Mouse (Mus musculus) CD8-positive naive resting alpha-beta T cell, adult 57 days (primary cell): ENCODE data around the gene Kpna2. TPM values are rescaled to one million over a fixed set of nuclear protein-coding genes. Genes with fewer than 3 reads are reported as not detected.

Source experiments
- total RNA-seq: library from RNA; stranded (reverse); gene quantifications from one replicate; pipeline ENCODE4 v1.2.4, GENCODE M21; 2023

Kpna2 gene
- total RNA-seq, result 10.6 TPM

DNA sequence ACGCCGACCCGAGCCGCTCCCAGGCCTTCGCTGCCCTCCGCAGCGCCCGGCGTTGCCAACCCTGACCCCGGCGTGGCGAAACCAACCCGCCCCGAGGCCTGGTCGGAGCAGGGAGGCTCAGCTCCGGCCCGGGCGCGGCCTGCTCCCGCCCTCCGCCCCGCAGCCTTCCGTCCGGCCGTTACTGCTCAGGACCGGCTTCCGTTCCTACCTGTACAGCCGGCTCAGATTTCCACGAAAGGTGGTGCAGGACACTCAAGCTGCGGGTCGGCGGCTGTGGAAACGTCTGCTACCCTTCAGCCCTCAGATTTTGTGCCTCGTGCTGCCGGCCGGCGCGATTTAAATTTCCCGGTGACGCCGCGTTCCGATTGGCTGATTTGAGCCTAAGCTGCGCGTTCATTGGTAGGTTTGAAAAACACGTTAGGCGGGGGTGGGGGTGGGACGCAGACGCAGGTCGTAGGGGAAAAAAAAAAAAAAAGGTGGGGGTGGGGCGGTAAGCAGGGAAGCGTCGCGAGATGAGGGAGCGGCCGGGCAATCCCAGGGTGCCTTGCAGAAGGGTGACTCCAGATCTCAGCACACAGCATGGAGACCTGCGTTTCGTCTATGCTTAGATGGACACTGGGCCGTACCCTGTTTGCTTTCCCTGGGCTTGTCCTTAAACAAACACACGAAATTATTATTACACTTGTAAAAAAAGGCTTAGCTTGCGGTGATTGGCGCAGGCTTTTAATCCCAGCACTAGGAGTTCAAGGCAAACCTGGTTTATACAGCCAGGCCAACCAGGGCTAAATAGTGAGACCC is at the start of gene Kpna2:
Gene Kpna2, minus strand, starts transcription at position 391 of the 798 bp plus-strand sequence.

DNA sequence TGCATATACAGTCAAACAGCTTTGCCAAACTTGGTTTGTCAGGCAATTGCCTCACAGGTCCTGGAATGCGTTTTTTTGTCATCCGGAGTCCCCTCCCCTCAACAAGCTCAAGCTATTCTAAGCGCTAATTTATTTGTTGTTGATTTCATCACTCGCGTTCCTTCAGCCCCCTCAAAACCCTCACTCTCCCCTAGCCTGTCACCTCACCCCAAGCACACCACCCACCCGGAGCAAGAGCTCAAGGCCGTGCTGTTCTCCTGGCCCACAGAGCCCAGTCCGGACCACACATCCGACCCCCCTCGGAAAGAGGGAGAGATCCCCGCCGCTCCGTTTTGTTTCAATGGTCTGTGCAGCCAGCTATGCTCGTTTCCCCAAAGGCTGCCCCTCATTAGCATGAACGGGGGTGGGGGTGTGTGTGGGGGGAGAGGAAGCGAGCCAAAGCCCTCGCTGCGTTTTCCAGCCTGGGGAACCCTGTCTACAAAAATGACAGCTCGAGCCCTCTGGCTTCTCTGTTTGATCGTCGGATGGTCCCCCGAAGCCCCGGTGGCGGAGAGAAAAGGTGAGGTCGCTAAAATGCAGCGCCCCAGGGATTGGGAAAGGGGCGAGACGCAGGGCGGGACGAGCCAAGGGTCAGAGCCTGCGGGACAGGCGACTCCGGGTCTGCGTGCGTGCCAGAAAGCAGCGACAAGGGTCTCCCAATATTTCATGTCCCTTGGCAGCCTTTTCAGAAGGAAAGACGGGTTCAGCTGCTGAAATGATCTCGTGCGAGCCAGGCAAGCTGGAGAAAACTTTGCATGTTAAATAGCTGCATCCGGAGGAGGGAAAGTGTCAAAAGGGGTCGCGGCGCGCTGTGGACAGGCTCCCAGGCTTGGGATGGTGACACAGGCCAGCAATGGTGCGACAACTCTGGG is 26.3 kb upstream of the Kpna2 start, which contains the start of gene 1810010H24Rik:
Gene 1810010H24Rik, plus strand, starts transcription at position 271 of the 911 bp plus-strand sequence.

Other genes with a start within 250 kb of the Kpna2 start
- gene Pecam1, start 248.9 kb downstream of the Kpna2 start, total RNA-seq, result 145 TPM
- 8.0 TPM for gene Milr1, start 248.3 kb downstream of the Kpna2 start, total RNA-seq
- gene Polg2, start 220.0 kb downstream of the Kpna2 start, total RNA-seq, result 87.1 TPM
- gene Ddx5, start 210.4 kb downstream of the Kpna2 start, total RNA-seq, result 2,692 TPM
- gene Cep95, start 210.3 kb downstream of the Kpna2 start, total RNA-seq, result 35.0 TPM
- gene Smurf2, start 78.8 kb downstream of the Kpna2 start, total RNA-seq, result 51.3 TPM
- 0.31 TPM for gene 1810010H24Rik, start 26.1 kb upstream of the Kpna2 start, total RNA-seq
- gene Bptf, start 132.6 kb upstream of the Kpna2 start, total RNA-seq, result 150 TPM
- gene Nol11, start 189.8 kb upstream of the Kpna2 start, total RNA-seq, result 37.7 TPM